Mouse (Mus musculus): Measurements from ENCODE around the gene Vwa8. TPM values are rescaled to one million over a fixed set of nuclear protein-coding genes. Genes with fewer than 3 reads are reported as not detected.

Gene Vwa8
- polyA plus RNA-seq, 1 experiment from 2014 or later, result 11.7 TPM

- TF ChIP-seq EP300 (optimal IDR thresholded peaks at IDR 0.05), result no peak
- no peak for TF ChIP-seq CTCF (IDR thresholded peaks at IDR 0.05; ENCODE audit: low read depth)
- Histone ChIP-seq H3K27me3 (ENCODE audit: control insufficient read depth, insufficient read depth, low read length) (no peaks in the 10 kb centered on the region), H3K36me3 (ENCODE audit: control insufficient read depth, insufficient read depth, low read length) (no peaks in the 10 kb centered on the region), H3K27ac (replicated peaks) (no peak overlapping the region), H3K9ac (ENCODE audit: low read length) (no peak overlapping the region), H3K4me1 (replicated peaks; ENCODE audit: control insufficient read depth, insufficient read depth) (no peaks in the 10 kb centered on the region), H3K9me3 (ENCODE audit: control insufficient read depth, low read length) (no peaks in the 10 kb centered on the region), H3K4me2 (replicated peaks; ENCODE audit: low read depth) (no peak overlapping the region), H3K4me3 (ENCODE audit: low read depth, low read length) (no peak overlapping the region)
- ATAC-seq (ENCODE audit: low FRiP score, low TSS enrichment) (no peak), DNase-seq (ENCODE audit: low spot score) (no peak)
- WGBS, result 61% methylated on average over 5 of the region's 5 CpGs
Measured at GRCm38 (mm10) chr14:79251727-79252285, 403.0 kb downstream of the Vwa8 start.

Other genes starting within 250 kb of the Vwa8 start
- gene Dgkh, start 116.3 kb upstream of the Vwa8 start, polyA plus RNA-seq (2015; fragmentation: Nextera tagmentation; extraction: Ambion mirVana), result 0.76 and 0.86 TPM in 2 replicates

Measured in stomach, postnatal 0 days (tissue).